Comparison of ENCODE assay signal across 8 mouse cellular contexts in genomic region chr12:71051079-71051478, GRCm38 (mm10). TPM values are rescaled to one million over a fixed set of nuclear protein-coding genes. Genes with fewer than 3 reads are reported as not detected.
DNase-seq lines count a peak whose midpoint lies in the region; ATAC-seq lines count a peak whose summit lies in the region.

No protein-coding gene starts in this region.

- no peaks in the 10 kb centered on the region for H3K9me3 ChIP-seq in embryonic facial prominence, embryonic 11.5 days (replicated peaks; ENCODE audit: control insufficient read depth, low read length)
- H3K9me3 ChIP-seq in embryonic facial prominence, embryonic 10.5 days = no peaks in the 10 kb centered on the region
- H3K9me3 ChIP-seq in midbrain, embryonic 14.5 days (ENCODE audit: control insufficient read depth, low read length) = no peaks in the 10 kb centered on the region
- H3K9me3 ChIP-seq in midbrain, embryonic 10.5 days (replicated peaks) = no peaks in the 10 kb centered on the region; the same call in 1 of the 2 replicates

- DNase-seq in embryonic facial prominence, embryonic 11.5 days (ENCODE audit: low spot score) = peak; percentile 24
- DNase-seq in embryonic facial prominence, embryonic 10.5 days (ENCODE audit: low spot score) = no peak
- peak; percentile 50 for DNase-seq in midbrain, embryonic 14.5 days
- DNase-seq in midbrain, embryonic 10.5 days (ENCODE audit: low spot score) = no peak
- DNase-seq in cerebellum, postnatal 10 days = peak; percentile 63 to 67
- peak; percentile 65 for DNase-seq in kidney, postnatal 10 days
- peak; percentile 40 for DNase-seq in retina, postnatal 1 day
- no peak for DNase-seq in urinary bladder, postnatal 25 days (ENCODE audit: low spot score)

- WGBS in embryonic facial prominence, embryonic 11.5 days = 78% methylated on average over 3 of the region's 3 CpGs
- WGBS in embryonic facial prominence, embryonic 10.5 days = 71% methylated on average over 3 of the region's 3 CpGs
- 79% methylated on average over 3 of the region's 3 CpGs for WGBS in midbrain, embryonic 14.5 days
- WGBS in midbrain, embryonic 10.5 days = 71% methylated on average over 3 of the region's 3 CpGs

- no peaks in the 10 kb centered on the region for H3K27me3 ChIP-seq in embryonic facial prominence, embryonic 11.5 days (ENCODE audit: control insufficient read depth, insufficient read depth, low read length)
- no peaks in the 10 kb centered on the region for H3K27me3 ChIP-seq in embryonic facial prominence, embryonic 10.5 days (replicated peaks; ENCODE audit: low read depth, poor library complexity, severe bottlenecking)
- no peaks in the 10 kb centered on the region for H3K27me3 ChIP-seq in midbrain, embryonic 14.5 days (ENCODE audit: control insufficient read depth, insufficient read depth, low read length)
- H3K27me3 ChIP-seq in midbrain, embryonic 10.5 days (ENCODE audit: low read depth, poor library complexity, severe bottlenecking) = no peaks in the 10 kb centered on the region

- no peak overlapping the region for H3K4me3 ChIP-seq in embryonic facial prominence, embryonic 11.5 days (ENCODE audit: low read depth, low read length)
- H3K4me3 ChIP-seq in embryonic facial prominence, embryonic 10.5 days = no peak overlapping the region
- no peak overlapping the region for H3K4me3 ChIP-seq in midbrain, embryonic 14.5 days (replicated peaks; ENCODE audit: low read depth, low read length)
- H3K4me3 ChIP-seq in midbrain, embryonic 10.5 days = no peak overlapping the region

- peaks cover 6% of the 10 kb centered on the region for H3K36me3 ChIP-seq in embryonic facial prominence, embryonic 11.5 days (replicated peaks; ENCODE audit: control insufficient read depth, insufficient read depth, low read depth, low read length)
- peaks cover 21% of the 10 kb centered on the region for H3K36me3 ChIP-seq in embryonic facial prominence, embryonic 10.5 days (replicated peaks)
- H3K36me3 ChIP-seq in midbrain, embryonic 14.5 days (ENCODE audit: control insufficient read depth, insufficient read depth, low read length) = peaks cover 6% of the 10 kb centered on the region; the same call in 1 of the 2 replicates
- peaks cover 18% of the 10 kb centered on the region for H3K36me3 ChIP-seq in midbrain, embryonic 10.5 days

- H3K4me1 ChIP-seq in embryonic facial prominence, embryonic 11.5 days (ENCODE audit: control insufficient read depth, insufficient read depth, low read length) = peaks cover 2% of the 10 kb centered on the region; the same call in 1 of the 2 replicates
- H3K4me1 ChIP-seq in embryonic facial prominence, embryonic 10.5 days = peaks cover 8% of the 10 kb centered on the region
- peaks cover 22% of the 10 kb centered on the region for H3K4me1 ChIP-seq in midbrain, embryonic 14.5 days (ENCODE audit: control insufficient read depth, insufficient read depth, low read length)
- H3K4me1 ChIP-seq in midbrain, embryonic 10.5 days = peaks cover 11% of the 10 kb centered on the region

- no peak overlapping the region for H3K9ac ChIP-seq in embryonic facial prominence, embryonic 11.5 days (replicated peaks; ENCODE audit: low read length)
- no peak overlapping the region for H3K9ac ChIP-seq in midbrain, embryonic 14.5 days (replicated peaks; ENCODE audit: low read length)

- no peak for ATAC-seq in embryonic facial prominence, embryonic 11.5 days (replicated peaks; ENCODE audit: insufficient number of reproducible peaks, low FRiP score, low TSS enrichment, low read depth)
- no peak for ATAC-seq in midbrain, embryonic 14.5 days (ENCODE audit: low FRiP score, low TSS enrichment)

- no peak overlapping the region for H3K4me2 ChIP-seq in embryonic facial prominence, embryonic 11.5 days (ENCODE audit: low read depth, low read length)
- peak overlapping the region; percentile 33 for H3K4me2 ChIP-seq in midbrain, embryonic 14.5 days (ENCODE audit: low read length)

- no peak overlapping the region for H3K27ac ChIP-seq in embryonic facial prominence, embryonic 11.5 days (replicated peaks; ENCODE audit: low read depth, low read length)
- no peak overlapping the region for H3K27ac ChIP-seq in embryonic facial prominence, embryonic 10.5 days (replicated peaks)
- H3K27ac ChIP-seq in midbrain, embryonic 14.5 days (replicated peaks; ENCODE audit: low read depth, low read length) = no peak overlapping the region
- H3K27ac ChIP-seq in midbrain, embryonic 10.5 days (replicated peaks) = no peak overlapping the region

RNA-seq across cellular contexts. Expression of gene Arid4a, which starts 35.3 kb away (rescaled TPM):
- polyA plus RNA-seq in embryonic facial prominence, embryonic 11.5 days (2014; fragmentation: Nextera tagmentation; extraction: Ambion mirVana) = 30.3 and 33.9 TPM in 2 replicates
- polyA plus RNA-seq in embryonic facial prominence, embryonic 10.5 days (2016; fragmentation: Nextera tagmentation; extraction: Ambion mirVana) = 26.6 and 26.9 TPM in 2 replicates
- polyA plus RNA-seq in midbrain, embryonic 14.5 days (2014; fragmentation: Nextera tagmentation; extraction: Ambion mirVana) = 42.3 and 44.7 TPM in 2 replicates
- 25.5 and 26.6 TPM in 2 replicates for polyA plus RNA-seq in midbrain, embryonic 10.5 days (2016; fragmentation: Nextera tagmentation; extraction: Ambion mirVana)

Comparison
In these comparisons a context has a peak if more than half of its experiments do, and no peak if none do; other contexts are left out.
1. DNase-seq: peak in embryonic facial prominence, embryonic 11.5 days (single experiment), midbrain, embryonic 14.5 days (single experiment), cerebellum, postnatal 10 days (2 of 2), kidney, postnatal 10 days (single experiment) and retina, postnatal 1 day (single experiment); none in embryonic facial prominence, embryonic 10.5 days (single experiment), midbrain, embryonic 10.5 days (single experiment) and urinary bladder, postnatal 25 days (single experiment).